Mouse (Mus musculus): Measurements from ENCODE around the gene Lrrc61.

The Lrrc61 gene

DNA sequence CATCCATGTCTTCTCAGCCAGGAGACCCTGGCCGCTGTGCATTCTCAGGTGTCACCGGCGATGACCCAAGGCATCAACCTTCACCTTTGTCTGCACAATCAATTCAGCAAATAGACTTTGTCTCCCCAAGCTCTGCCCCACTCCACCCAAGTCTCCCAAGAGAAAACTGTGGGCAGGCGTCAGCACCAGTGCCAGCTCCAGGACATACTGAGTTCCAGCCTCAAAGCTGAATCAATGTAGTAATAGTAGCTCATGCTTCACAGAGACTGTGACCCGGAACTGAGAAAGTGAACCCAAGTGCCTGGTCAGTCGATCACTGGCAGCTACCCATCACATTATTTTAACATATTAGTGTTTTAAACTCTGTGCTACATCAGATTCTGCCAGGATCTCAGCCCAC lies 6.3 kb upstream of the Lrrc61 start:
- DNase-seq (ENCODE audit: low read depth), result no peak

DNA sequence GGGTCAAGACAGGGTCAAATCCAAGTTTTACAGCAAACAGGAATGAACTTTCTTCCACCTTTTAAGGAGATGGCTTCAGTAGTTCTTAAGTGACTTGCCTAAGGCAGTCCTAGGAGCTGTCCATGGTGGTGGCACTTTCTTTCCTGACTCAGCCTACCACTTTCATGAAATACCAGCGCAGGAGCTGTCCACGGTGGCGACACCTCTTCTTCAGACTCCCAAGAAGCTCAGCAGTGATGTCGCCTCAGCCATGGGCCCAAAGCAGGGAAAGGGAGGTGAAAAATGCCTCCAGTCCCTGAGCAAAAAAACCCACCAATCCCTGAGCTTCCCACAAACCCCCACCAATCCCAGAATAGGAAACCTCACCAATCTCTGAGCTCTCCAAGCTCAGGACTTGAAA lies 1.7 kb upstream of the Lrrc61 start:
- DNase-seq (ENCODE audit: low read depth), result peak; percentile 82

DNA sequence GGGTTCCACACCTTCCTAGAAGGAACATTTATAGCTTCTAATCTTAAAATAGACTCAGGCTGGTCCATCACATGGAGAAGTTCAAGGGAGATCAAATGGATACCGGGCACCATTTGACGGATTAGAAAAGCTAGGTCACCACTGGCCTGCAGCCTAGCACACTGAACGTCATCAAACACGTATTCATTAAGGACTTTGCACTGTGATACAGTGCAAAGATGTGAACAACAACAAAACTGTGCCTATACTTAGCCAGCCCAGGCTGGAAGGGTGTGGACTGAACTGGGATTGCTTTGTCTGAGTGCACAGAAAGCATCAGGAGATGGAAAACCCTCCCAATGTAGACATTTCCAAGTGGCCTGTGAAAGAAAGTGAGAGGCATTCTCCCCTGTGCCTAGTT lies 777 bp upstream of the Lrrc61 start:
- no peak for DNase-seq (ENCODE audit: low read depth)

DNA sequence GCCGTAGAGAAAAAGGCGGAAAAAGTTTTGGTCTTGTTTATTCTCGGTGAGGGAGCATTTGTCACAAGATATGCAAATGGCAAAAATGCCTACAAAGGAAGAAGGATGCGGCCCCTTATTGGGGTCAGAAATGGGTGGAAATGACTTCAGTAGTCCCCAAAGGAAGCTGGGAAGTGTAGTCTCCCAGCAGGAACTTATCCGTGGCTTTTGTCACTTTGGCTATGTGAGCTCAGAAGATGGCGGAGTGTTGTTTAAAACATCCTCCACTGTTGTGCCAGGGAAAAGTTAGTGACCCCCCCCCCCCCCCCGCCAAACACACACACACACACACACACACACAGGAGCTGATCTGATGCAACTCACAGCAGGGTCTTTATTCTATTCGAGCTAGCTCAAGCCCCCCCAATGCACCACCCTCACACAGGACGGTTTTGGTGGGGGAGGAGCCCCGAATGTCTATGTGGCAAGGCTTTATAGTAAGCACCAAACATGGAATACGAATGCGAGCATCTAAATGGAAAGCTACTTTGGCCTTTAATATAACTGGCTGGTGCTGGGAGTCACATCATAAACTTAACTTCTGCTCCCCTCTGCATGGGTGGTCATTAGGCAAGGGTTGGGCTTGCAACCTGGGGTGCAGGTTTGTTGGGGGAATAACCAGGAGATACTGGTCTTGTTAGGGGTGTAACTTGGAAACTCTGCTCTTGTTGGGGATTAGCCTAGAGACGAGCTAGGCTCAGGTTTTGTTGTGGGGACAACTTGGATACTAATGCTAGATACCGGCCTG lies 701 bp downstream of the Lrrc61 start:
- peak; percentile 34 for DNase-seq (ENCODE audit: low read depth)

DNA sequence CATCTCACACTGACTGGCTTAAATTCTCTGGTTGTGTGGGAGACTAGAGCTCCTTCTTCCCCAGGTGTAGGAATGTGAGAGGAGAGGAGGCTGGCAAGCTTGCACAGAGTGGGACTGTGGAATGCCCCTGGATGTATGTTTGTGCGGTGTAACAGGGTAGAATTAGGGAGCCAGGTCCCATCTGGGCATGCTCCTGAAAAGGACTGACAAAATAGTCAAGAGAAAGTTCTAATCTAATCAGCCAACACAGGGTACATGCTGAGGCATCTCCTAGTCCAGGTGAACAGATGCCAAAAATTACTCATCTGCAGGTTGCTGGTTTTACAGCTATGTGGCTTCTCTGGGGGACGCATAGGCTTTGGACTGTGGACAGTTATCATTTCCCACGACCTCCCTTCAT lies 1.4 kb downstream of the Lrrc61 start:
- DNase-seq (ENCODE audit: low read depth), result no peak

DNA sequence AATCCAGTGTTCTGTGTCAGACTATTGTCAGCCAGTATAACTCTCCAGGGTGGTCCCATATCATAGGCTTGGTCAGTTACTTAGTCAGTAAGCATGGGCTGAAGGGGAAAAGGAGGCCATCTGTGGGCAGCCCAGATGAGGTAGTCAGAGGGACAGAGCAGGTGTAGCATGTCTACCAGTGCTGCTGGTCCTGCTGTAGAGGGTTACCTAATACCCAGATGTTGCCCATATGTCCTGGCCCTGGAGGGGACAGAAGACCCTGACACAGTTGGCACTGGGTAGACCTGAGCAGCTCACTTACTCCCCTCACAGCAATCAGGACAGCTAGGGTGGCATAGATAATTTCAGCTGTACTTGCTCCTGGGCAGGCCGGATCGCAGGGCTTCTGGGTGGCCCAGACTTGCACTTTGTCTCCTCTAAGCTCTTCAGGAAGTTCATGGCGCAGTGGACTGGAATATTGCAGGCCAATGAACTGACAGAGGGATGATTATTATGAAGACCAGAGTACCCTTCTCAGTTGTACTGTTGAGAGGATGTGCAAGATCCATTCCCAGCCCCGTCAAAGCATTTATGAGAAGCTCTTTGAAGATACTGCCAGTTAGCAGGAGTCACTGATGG lies 11.2 kb downstream of the Lrrc61 start:
- DNase-seq (ENCODE audit: low read depth), result no peak

DNA sequence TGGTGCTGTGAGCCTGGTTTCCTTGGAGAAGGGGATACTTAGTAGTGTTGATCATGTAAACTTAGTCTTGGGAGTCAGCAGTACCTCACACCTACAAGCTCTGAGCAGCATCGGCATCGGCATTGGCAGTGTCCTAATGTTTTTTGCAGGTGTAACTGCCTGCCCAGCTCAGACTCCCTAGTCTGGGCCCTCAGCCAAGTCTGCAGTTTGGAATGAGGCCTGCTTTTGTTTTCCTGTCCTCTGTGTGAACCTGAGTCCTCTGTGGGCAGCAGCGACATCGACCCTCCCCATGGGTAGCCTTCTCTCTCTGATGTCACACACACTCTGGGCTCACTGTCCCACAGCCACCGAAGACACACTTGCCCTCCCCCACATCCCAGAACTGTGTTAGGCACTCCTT lies 11.7 kb downstream of the Lrrc61 start:
- DNase-seq (ENCODE audit: low read depth), result no peak

DNA sequence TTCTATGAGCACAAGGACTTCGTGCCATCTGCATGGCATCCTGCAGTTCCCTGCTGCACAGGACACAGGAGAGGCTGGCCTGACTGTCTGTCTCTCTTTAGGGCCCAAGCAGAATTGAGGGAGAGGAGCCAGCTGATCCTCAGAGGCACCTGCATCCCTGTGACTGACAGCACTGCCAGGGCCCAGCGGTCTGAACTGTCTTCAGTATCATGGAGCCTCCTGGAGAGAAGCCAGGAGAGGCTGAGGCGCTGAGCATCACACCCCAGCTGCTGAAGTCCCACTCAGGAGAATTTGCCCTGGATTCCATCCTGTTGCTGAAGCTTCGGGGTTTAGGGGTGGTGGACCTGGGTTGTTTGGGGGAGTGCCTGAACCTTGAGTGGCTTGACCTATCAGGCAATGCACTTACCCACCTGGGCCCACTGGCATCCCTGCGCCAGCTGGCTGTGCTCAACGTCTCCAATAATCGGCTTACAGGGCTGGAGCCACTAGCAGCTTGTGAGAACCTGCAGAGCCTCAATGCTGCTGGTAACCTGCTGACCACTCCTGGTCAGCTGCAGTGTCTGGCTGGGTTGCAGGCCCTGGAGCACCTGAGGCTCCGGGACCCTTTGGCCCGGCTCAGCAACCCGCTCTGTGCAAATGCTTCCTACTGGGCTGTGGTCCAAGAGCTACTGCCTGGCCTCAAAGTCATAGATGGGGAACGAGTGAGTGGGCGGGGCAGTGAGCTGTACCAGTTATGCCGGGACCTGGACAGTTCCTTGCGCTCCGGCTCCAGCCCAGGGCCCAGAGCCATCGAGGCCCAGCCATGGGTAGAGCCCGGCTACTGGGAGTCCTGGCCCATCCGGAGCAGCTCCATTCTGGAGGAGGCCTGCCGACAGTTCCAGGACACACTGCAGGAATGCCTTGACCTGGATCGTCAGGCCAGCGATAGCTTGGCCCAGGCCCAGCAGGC lies 13.7 kb downstream of the Lrrc61 start:
- no peak for DNase-seq (ENCODE audit: low read depth)

DNA sequence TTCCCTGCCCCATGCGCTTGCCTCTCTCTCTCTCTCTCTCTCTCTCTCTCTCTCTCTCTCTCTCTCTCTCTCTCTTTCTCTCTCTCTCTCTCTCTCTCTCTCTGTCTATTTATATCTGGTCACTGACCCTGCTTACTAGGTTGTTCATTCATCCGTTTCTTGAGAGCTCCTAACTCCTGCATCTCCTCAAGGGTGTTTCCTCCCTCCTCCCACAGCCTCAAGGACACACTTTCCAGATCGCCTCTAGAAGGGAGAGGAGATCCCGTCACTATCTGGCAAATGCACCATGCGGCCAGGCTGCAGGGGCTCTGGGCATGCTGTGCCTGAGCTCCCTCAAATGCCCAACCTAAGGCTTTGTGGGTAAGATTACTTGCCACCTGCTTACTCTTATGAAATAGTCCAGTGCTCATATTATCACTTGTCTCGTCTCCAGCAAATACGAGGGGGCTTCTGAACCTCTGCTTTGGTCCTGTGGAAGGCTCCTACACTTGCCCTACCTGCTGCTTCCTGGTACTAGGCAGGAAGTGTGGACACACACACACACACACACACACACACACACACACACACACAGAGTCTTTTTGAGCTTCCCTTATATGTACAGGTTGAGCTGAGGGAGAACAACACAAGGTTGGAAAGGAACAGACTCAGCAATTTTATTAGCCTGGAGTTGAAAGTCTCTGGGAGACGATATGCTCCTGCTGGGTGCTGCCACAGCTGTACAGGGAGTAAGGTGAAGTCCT lies 14.6 kb downstream of the Lrrc61 start:
- no peak for DNase-seq (ENCODE audit: low read depth)

DNA sequence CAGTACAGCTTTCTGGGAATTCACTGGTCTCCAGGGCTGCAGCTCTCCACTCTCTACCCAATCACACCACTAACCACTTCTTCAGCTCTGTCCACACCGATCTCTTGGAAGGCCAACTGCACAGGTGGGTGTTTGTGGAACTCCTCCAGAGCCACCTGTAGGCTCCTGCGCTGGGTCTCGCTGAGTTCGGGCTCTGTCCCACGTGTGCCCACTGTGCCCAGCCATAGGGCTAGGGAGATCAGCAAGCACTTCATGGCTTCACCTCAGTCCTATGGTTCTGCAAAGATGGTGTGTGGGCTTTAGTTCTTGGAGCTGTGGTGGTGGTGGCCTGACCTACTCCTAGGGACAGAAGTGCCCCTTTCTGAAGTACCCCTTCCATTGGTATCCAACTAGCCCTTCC lies 17.4 kb downstream of the Lrrc61 start:
- DNase-seq (ENCODE audit: low read depth), result no peak

DNA sequence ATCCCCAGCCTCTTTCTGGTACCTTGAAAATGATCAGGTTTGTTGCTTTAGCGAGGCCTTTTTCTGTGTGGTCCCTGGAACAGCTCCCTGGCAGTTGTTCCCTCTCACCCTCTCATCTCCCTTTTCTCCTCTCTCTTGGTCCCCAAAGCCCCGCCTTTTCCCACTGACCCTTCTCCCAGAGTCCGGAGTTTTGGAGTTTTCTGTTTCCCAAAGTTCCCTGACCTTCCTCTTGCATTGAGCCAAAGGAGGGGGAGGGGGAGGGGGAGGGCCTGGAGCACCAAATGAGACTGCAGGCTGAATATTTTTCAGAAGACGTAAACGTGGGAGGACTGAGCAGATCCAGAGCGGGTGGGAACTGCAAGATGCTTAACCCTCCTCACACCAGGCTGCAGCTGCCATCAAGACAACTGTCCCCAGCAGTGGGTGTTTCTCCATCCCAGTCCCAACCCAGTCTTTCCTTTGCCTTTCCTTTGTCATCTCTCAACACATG lies 18.0 kb downstream of the Lrrc61 start, which contains the start of gene Rarres2:
Gene Rarres2 (minus strand): TSS at position 218 of the 490 bp plus-strand sequence.
- DNase-seq (ENCODE audit: low read depth), result no peak

DNA sequence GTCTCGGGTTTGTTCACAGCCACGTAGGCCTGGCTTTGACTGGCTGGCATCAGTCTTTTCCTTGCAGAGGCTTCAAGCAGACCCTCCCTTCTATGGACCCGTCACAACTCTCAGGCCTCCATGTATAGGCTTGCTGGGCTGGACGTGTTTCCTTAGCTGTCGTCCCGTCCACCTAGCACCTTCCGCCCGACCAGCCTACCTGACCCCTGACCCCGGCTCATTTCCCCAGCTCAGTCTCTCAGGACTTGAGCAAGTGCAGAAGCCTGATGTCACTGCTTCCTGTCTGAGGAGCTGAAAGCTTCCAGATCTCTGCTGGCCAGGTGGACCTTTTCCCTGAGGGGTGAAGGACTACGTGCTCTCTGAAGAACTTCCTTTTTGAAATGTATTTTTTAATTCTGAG lies 18.7 kb downstream of the Lrrc61 start:
- no peak for DNase-seq (ENCODE audit: low read depth)

DNA sequence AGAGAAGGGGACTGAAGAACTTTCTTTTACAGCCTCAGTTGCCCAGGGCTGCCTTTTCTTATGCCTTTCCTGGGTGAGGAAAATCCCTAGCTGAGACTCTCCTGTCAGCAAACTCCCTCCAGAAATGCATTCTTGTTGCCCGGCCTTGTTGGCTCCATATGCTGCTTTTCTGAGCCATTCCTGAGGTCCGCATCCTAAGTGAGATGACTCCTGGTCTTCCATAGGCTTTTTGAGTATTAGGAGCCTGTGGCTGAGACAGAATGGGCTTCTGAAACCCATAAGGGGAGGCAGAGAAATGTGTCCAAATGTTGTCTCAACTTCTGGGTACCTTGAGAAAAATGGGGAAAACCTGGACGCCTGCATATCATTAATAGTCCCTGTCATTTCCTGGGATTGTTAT lies 19.4 kb downstream of the Lrrc61 start:
- DNase-seq (ENCODE audit: low read depth), result no peak

DNA sequence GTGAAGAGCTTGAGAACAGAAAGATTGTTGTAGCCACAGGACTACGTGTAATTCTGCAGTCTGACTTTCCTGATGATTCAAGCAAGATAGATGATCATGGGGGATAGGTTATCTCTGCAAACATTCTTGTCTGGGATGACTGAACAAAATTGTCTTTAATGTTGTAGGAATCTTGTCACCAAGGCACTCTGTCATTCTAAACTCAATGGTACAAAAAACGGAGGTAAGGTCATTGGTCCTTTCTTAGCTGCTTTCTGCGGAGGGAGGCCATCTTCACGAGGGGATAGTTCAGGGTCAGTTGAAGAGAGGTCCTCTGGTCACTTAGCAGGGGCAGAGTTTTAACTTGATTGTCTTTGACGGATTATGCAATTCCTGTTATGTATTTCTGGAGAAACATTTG lies 24.1 kb downstream of the Lrrc61 start:
- no peak for DNase-seq (ENCODE audit: low read depth)

DNA sequence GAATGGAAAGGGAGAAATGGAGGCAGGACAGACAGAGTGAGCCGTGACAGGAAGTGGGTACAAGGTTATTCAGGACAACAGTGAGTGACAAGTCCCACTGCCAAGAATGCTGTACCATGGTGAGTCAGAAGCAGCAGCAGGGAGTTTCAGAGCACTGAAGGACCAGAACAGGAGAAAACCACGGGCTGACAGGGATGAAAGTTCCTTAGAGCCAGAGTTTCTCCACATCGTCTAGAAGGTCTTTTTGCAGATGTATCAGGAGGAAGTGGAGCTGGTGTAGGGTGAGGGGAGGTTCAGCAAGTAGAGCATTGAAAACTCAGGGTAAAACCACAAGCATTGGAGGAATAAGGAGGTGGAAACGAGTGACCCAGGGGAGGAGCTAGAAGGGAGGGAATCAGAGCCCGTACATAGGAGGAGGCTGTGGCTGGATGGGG lies 24.6 kb downstream of the Lrrc61 start:
- DNase-seq (ENCODE audit: low read depth), result peak; percentile 50

DNA sequence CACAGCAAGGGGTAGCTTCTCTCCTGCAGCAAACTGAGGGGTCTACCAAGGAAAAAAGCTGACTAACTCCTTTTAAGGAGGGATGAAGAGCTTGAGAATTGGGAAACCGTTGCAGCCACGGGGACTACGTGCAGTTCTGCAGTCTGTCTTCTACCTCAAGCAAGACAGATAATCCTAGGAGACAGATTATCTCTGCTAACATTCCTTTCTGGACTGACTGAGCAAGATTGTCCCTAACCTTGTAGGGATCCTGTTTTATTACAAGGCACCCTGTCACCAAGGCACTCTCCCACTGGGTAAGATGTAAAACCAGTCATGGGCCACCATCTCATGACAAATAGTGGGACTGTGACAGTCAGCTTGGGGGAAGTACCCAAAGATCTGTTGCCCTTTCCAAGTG lies 26.7 kb downstream of the Lrrc61 start:
- no peak for DNase-seq (ENCODE audit: low read depth)

DNA sequence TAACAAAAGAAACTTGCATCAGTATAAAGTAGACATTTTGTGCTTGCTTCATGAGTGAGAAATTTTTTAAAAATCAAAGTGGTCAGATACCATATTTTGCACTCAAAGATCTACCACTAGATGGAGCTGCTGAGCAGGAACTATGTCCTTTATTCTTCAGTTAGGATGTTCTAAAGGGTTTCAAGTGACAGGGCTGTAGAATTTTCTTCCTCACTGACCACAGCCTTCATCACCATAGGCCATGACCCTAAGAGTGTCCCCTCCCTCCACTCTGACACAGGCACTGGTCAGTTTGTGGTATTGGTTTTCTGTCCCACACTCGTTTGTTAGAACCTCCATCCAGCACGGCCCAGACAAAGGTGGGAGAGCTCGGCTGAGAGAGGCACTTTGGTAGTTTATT lies 27.4 kb downstream of the Lrrc61 start:
- DNase-seq (ENCODE audit: low read depth), result peak; percentile 86

DNA sequence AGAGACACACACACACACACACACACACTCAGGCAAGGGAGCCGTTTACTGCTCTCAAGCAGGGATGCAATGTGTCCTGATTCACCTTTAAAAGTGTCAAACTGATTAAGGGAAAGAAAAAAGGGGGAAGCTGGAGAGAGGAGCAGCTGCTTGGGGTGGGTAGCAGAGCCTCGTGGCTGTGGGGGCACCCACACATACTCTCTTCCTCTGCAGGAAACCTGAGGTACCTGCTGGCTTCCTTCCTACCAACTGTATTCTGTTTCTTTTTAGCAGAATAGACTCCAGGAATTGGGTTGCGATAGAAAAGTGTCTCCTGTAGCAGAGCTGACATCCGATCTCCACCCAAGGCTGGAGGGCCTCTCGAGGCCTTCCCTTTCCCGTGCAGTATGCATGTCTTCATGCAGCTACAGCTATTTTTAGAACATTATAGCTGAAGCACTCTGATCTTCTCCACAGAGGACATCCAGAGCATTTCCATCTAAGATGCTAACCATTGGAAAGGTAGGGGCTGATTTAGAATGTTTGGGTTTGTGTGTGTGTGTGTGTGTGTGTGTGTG lies 34.7 kb downstream of the Lrrc61 start, which contains the start of gene Gm45021:
Gene Gm45021 (plus strand): TSS at position 417 of the 557 bp plus-strand sequence.
- no peak for DNase-seq (ENCODE audit: low read depth)

DNA sequence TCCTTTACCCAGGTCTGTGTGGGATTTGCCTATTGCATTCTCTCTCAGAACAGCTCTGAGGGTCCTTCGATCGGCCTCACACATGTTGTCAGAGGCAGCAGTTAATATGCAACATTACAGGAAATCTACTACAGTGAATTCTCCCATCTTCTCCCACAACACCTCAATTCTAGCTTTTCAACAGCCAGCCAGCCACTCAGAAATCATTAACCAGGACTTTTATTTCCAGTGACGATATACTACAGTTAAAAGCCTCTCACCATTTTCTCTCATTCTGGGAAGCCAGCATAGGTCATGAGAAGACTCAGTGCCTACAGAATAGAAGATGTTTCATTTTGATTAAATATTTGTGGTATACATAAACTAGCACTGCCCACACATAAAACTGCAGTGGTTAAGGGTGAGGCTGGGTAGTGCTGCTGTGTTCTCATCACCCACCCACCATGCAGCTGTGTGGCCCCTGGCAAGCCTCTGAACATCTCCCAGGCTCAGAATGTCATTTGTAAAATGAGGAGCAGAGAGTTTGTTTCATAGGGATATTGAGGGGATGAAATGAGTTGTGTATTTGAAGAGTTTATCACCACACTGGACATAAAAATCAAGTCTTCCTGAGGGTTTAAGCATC lies 36.7 kb downstream of the Lrrc61 start:
- no peak for DNase-seq (ENCODE audit: low read depth)

DNA sequence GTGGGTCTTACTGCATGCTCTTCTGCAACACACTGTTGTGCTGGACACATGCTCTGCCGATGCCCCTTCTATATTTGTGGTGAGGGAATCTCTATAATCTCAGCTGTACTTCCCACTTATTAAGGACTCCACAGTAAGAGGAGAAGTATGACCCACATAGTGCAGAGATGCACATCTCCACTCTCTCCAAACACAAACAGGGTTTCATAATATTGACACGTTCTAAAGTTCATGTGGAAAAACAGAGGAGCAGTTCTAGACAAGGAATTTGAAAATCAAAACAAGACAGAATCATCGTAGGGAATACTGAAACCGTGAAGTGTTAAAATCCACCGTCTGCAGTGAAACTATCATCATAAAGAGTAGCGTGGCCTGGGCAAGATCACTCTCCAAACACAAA lies 37.3 kb downstream of the Lrrc61 start:
- DNase-seq (ENCODE audit: low read depth), result no peak

All from induced T-regulatory cell, adult 2 months (primary cell).